Mouse (Mus musculus) frontal cortex, adult (tissue): ENCODE data around the gene Trnp1.

Source experiments
- ATAC-seq: cut with Nextera tagmentation; 2 replicates; pipeline ENCODE4 v1.9.2; 2017; ENCODE audit warnings: mild to moderate bottlenecking, moderate library complexity, mixed read lengths; ENCODE audit not compliant: low TSS enrichment

Gene Trnp1

GRCm38 (mm10) chr4:133460796-133461325, 37.5 kb downstream of the Trnp1 start:
- no peak for ATAC-seq

GRCm38 (mm10) chr4:133460006-133460405, 38.3 kb downstream of the Trnp1 start:
- no peak for ATAC-seq

- ATAC-seq, result no peak
Observed at GRCm38 (mm10) chr4:133458044-133458443, 40.3 kb downstream of the Trnp1 start.

- ATAC-seq, result no peak
Observed at GRCm38 (mm10) chr4:133452433-133452832, 45.9 kb downstream of the Trnp1 start.

- peak; percentile 44; the same call in 1 of the 2 replicates for ATAC-seq
Observed at GRCm38 (mm10) chr4:133451536-133451935, 46.8 kb downstream of the Trnp1 start.

- no peak; the same call in 1 of the 2 replicates for ATAC-seq
Observed at GRCm38 (mm10) chr4:133449726-133450125, 48.6 kb downstream of the Trnp1 start.

- no peak for ATAC-seq
Observed at GRCm38 (mm10) chr4:133448708-133449388, 49.5 kb downstream of the Trnp1 start.

GRCm38 (mm10) chr4:133447967-133448366, 50.4 kb downstream of the Trnp1 start:
- no peak for ATAC-seq

- no peak for ATAC-seq
Observed at GRCm38 (mm10) chr4:133447366-133447765, 51.0 kb downstream of the Trnp1 start.

- ATAC-seq, result no peak
Observed at GRCm38 (mm10) chr4:133445727-133446126, 52.6 kb downstream of the Trnp1 start.

GRCm38 (mm10) chr4:133443085-133443484, 55.3 kb downstream of the Trnp1 start:
- ATAC-seq, result no peak

- no peak for ATAC-seq
Observed at GRCm38 (mm10) chr4:133442194-133442593, 56.2 kb downstream of the Trnp1 start.
